Mouse (Mus musculus) liver, embryonic 14.5 days (tissue): ENCODE measurements around the gene Asic1.

ENCODE experiments used
- CTCF ChIP-seq: IDR thresholded peaks from 2 replicates; pipeline ENCODE4 v1.5.1; 2016; ENCODE audit warnings: antibody characterized with exemption, low read depth, control low read depth
- EP300 ChIP-seq: IDR thresholded peaks from 2 replicates; pipeline ENCODE4 v1.6.1; 2016; ENCODE audit warnings: antibody characterized with exemption, low read depth

- TF ChIP-seq EP300 (no peak), CTCF (peak; percentile 98)
Observed at GRCm38 (mm10) chr15:99714858-99715257, 44.7 kb downstream of the Asic1 start.
